Mouse (Mus musculus): ENCODE results near the gene Eif5a2.
A peak's percentile ranks its signal among the peaks of the same experiment; 100 is the strongest.
"Not testable (repeated sequence)": the region's sequence is repeated elsewhere in the genome, so short reads cannot be mapped to it uniquely, and the experiment has no call there.

The Eif5a2 gene

GRCm38 (mm10) chr3:28780994-28781393, at the start of gene Eif5a2:
Gene Eif5a2 (plus strand): TSS chr3:28781276.
- DNase-seq (ENCODE audit: extremely low read depth, low read depth, low spot score), result no peak

GRCm38 (mm10) chr3:28734712-28735111, 46.4 kb upstream of the Eif5a2 start:
- DNase-seq (ENCODE audit: extremely low read depth, low read depth, low spot score), result no peak

GRCm38 (mm10) chr3:28736981-28737380, 44.1 kb upstream of the Eif5a2 start:
- DNase-seq (ENCODE audit: extremely low read depth, low read depth, low spot score), result no peak

GRCm38 (mm10) chr3:28740353-28740752, 40.7 kb upstream of the Eif5a2 start:
- DNase-seq (ENCODE audit: extremely low read depth, low read depth, low spot score), result no peak

- no peak for DNase-seq (ENCODE audit: extremely low read depth, low read depth, low spot score)
Observed at GRCm38 (mm10) chr3:28743251-28743650, 37.8 kb upstream of the Eif5a2 start.

- DNase-seq (ENCODE audit: extremely low read depth, low read depth, low spot score), result peak; percentile 2
Observed at GRCm38 (mm10) chr3:28745835-28746483, 35.1 kb upstream of the Eif5a2 start.

GRCm38 (mm10) chr3:28748151-28748550, 32.9 kb upstream of the Eif5a2 start:
- DNase-seq (ENCODE audit: extremely low read depth, low read depth, low spot score), result no peak

GRCm38 (mm10) chr3:28748956-28749355, 32.1 kb upstream of the Eif5a2 start:
- DNase-seq (ENCODE audit: extremely low read depth, low read depth, low spot score), result no peak

GRCm38 (mm10) chr3:28755477-28755876, 25.6 kb upstream of the Eif5a2 start:
- DNase-seq (ENCODE audit: extremely low read depth, low read depth, low spot score), result no peak

- no peak for DNase-seq (ENCODE audit: extremely low read depth, low read depth, low spot score)
Observed at GRCm38 (mm10) chr3:28761225-28761789, 19.8 kb upstream of the Eif5a2 start.

GRCm38 (mm10) chr3:28766935-28767334, 14.1 kb upstream of the Eif5a2 start:
- DNase-seq (ENCODE audit: extremely low read depth, low read depth, low spot score), result no peak

- DNase-seq (ENCODE audit: extremely low read depth, low read depth, low spot score), result no peak
Observed at GRCm38 (mm10) chr3:28768222-28768621, 12.9 kb upstream of the Eif5a2 start.

GRCm38 (mm10) chr3:28772919-28773318, 8.2 kb upstream of the Eif5a2 start:
- not testable (repeated sequence) for DNase-seq (ENCODE audit: extremely low read depth, low read depth, low spot score)

- no peak for DNase-seq (ENCODE audit: extremely low read depth, low read depth, low spot score)
Observed at GRCm38 (mm10) chr3:28775361-28775760, 5.7 kb upstream of the Eif5a2 start.

- no peak for DNase-seq (ENCODE audit: extremely low read depth, low read depth, low spot score)
Observed at GRCm38 (mm10) chr3:28775958-28776357, 5.1 kb upstream of the Eif5a2 start.

- no peak for DNase-seq (ENCODE audit: extremely low read depth, low read depth, low spot score)
Observed at GRCm38 (mm10) chr3:28776491-28776890, 4.6 kb upstream of the Eif5a2 start.

- DNase-seq (ENCODE audit: extremely low read depth, low read depth, low spot score), result no peak
Observed at GRCm38 (mm10) chr3:28780511-28780910, 565 bp upstream of the Eif5a2 start.

GRCm38 (mm10) chr3:28781422-28781821, 346 bp downstream of the Eif5a2 start:
- DNase-seq (ENCODE audit: extremely low read depth, low read depth, low spot score), result no peak

- DNase-seq (ENCODE audit: extremely low read depth, low read depth, low spot score), result no peak
Observed at GRCm38 (mm10) chr3:28781848-28782247, 772 bp downstream of the Eif5a2 start.

- no peak for DNase-seq (ENCODE audit: extremely low read depth, low read depth, low spot score)
Observed at GRCm38 (mm10) chr3:28784176-28784575, 3.1 kb downstream of the Eif5a2 start.

GRCm38 (mm10) chr3:28794835-28795234, 13.8 kb downstream of the Eif5a2 start:
- DNase-seq (ENCODE audit: extremely low read depth, low read depth, low spot score), result no peak

- DNase-seq (ENCODE audit: extremely low read depth, low read depth, low spot score), result peak; percentile 59
Observed at GRCm38 (mm10) chr3:28805301-28806097, 24.4 kb downstream of the Eif5a2 start, which contains the start of gene Rpl22l1. Gene Rpl22l1 (plus strand): TSS chr3:28805436.

Measured in fat pad, adult 2 months (tissue).